Mouse (Mus musculus) hindbrain, embryonic 14.5 days (tissue): ENCODE measurements around the gene Prtg. TPM values are rescaled to one million over a fixed set of nuclear protein-coding genes. Genes with fewer than 3 reads are reported as not detected.

ENCODE experiments used
- ATAC-seq: fragments of 200-750 bp; cut with Nextera tagmentation; 2 replicates; pipeline ENCODE4 v1.8.0; 2017; ENCODE audit warnings: moderate number of reproducible peaks, mild to moderate bottlenecking, moderate TSS enrichment, moderate library complexity; ENCODE audit not compliant: low FRiP score
- DNase-seq: peaks from one replicate; pipeline ENCODE4 v3.0.0-alpha.2; 2015; ENCODE audit warnings: low spot score
- H3K27ac ChIP-seq: fragments of 300-500 bp; sonication (generic); 2 replicates; pipeline ENCODE4 v1.5.1; 2014; ENCODE audit warnings: mild to moderate bottlenecking, moderate library complexity
- H3K27me3 ChIP-seq: fragments of 300-500 bp; sonication (generic); 2 replicates; pipeline ENCODE4 v1.6.1; 2014; ENCODE audit warnings: mild to moderate bottlenecking, low read length, mixed read lengths; ENCODE audit not compliant: control insufficient read depth, insufficient read depth
- H3K36me3 ChIP-seq: fragments of 300-500 bp; sonication (generic); replicated peaks from 2 replicates; pipeline ENCODE4 v1.6.1; 2014; ENCODE audit not compliant: control insufficient read depth, insufficient read depth
- H3K4me1 ChIP-seq: fragments of 300-500 bp; sonication (generic); replicated peaks from 2 replicates; pipeline ENCODE4 v1.6.1; 2014; ENCODE audit warnings: antibody characterized with exemption, low read length, mixed read lengths; ENCODE audit not compliant: control insufficient read depth, insufficient read depth
- H3K4me2 ChIP-seq: fragments of 300-500 bp; sonication (generic); replicated peaks from 2 replicates; pipeline ENCODE4 v1.6.1; 2014; ENCODE audit warnings: mild to moderate bottlenecking, moderate library complexity
- H3K4me3 ChIP-seq: fragments of 300-500 bp; sonication (generic); replicated peaks from 2 replicates; pipeline ENCODE4 v1.5.1; 2014; ENCODE audit warnings: mild to moderate bottlenecking, low read length
- H3K9ac ChIP-seq: fragments of 300-500 bp; sonication (generic); 2 replicates; pipeline ENCODE4 v1.6.1; 2014
- H3K9me3 ChIP-seq: fragments of 300-500 bp; sonication (generic); 2 replicates; pipeline ENCODE4 v1.6.1; 2016; ENCODE audit warnings: low read length; ENCODE audit not compliant: control insufficient read depth
- WGBS: fragments of 180-500 bp; shearing (Covaris S2); extraction: QIAGEN DNeasy Blood & Tissue Kit; methylation state at CpG from one replicate; pipeline ENCODE4 v1.1.7; 2014; 5-methylcytosine and 5-hydroxymethylcytosine counted together
- polyA plus RNA-seq: library from polyadenylated mRNA; unstranded; fragments of >200 nt; fragmentation: Nextera tagmentation; extraction: Ambion mirVana; gene quantifications from 2 replicates; pipeline ENCODE4 v1.2.1, GENCODE M21; 2014

The Prtg gene
- polyA plus RNA-seq, 1 experiment from 2014 or later, result 0.98 TPM

GRCm38 (mm10) chr9:72844496-72844895 lies 37.8 kb downstream of the Prtg start:
- 91% methylated on average over 5 of the region's 5 CpGs for WGBS
- H3K36me3 ChIP-seq, result no peaks in the 10 kb centered on the region

GRCm38 (mm10) chr9:72846160-72846559 lies 39.5 kb downstream of the Prtg start:
- 91% methylated on average over 4 of the region's 4 CpGs for WGBS

More at GRCm38 (mm10) chr9:72844496-72844895, 37.8 kb downstream of the Prtg start:
- H3K27ac ChIP-seq, result no peak overlapping the region
- no peak for DNase-seq
- no peak for ATAC-seq
- H3K4me1 ChIP-seq, result no peaks in the 10 kb centered on the region
- H3K27me3 ChIP-seq, result no peaks in the 10 kb centered on the region
- H3K4me2 ChIP-seq, result no peak overlapping the region
- no peaks in the 10 kb centered on the region for H3K9me3 ChIP-seq
- H3K9ac ChIP-seq, result no peak overlapping the region
- no peak overlapping the region for H3K4me3 ChIP-seq

DNA sequence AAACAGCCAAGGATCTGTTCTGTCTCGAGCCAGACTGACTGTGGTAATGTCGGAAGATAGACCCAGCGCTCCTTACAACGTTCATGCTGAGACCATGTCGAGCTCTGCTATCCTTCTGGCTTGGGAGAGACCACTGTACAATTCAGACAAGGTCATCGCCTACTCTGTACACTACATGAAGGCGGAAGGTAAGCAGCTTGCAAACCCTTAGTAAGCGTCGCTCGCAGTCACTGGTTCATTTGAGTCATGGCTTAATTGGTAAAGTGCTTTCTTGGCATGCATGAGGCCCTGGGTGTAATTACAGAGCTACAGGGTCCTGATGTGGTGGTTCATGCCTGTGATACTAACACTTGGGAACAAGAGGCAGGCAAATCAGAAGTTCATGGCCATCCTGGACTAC lies 44.9 kb downstream of the Prtg start:
- WGBS, result 94% methylated on average over 10 of the region's 10 CpGs
- Histone ChIP-seq H3K9me3 (no peaks in the 10 kb centered on the region), H3K4me3 (no peak overlapping the region), H3K27ac (no peak overlapping the region), H3K36me3 (no peaks in the 10 kb centered on the region), H3K27me3 (no peaks in the 10 kb centered on the region), H3K4me2 (no peak overlapping the region), H3K9ac (no peak overlapping the region), H3K4me1 (0 out of 2 replicates have a peak, but pooled peaks cover 10% of the 10 kb centered on the region)
- ATAC-seq, result no peak
- DNase-seq, result no peak

More at GRCm38 (mm10) chr9:72846160-72846559, 39.5 kb downstream of the Prtg start:
- Histone ChIP-seq H3K9ac (no peak overlapping the region), H3K36me3 (no peaks in the 10 kb centered on the region), H3K9me3 (no peaks in the 10 kb centered on the region), H3K4me2 (no peak overlapping the region), H3K27ac (no peak overlapping the region), H3K27me3 (no peaks in the 10 kb centered on the region), H3K4me3 (no peak overlapping the region), H3K4me1 (no peaks in the 10 kb centered on the region)
- DNase-seq, result no peak
- ATAC-seq, result no peak

DNA sequence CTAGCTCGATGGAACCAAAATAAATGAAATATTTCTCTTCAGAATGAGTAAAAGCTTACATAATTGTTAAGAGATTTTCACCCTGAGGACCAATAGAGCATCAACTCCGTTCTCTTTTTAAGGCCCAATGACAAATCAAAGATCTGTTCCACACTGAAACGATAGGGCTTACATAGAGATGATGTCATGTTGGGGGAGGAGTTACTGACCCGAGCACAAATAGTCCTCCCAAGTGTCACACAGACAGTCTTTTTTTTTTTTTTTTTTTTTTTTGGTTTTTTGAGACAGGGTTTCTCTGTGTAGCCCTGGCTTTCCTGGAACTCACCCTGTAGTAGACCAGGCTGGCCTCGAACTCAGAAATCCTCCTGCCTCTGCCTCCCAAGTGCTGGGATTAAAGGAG lies 45.3 kb downstream of the Prtg start:
- Histone ChIP-seq H3K9me3 (no peaks in the 10 kb centered on the region), H3K27me3 (no peaks in the 10 kb centered on the region), H3K9ac (no peak overlapping the region), H3K4me3 (no peak overlapping the region), H3K36me3 (no peaks in the 10 kb centered on the region), H3K4me2 (no peak overlapping the region), H3K27ac (no peak overlapping the region), H3K4me1 (0 out of 2 replicates have a peak, but pooled peaks cover 10% of the 10 kb centered on the region)
- no peak for DNase-seq
- WGBS, result 93% methylated on average over 5 of the region's 5 CpGs
- no peak for ATAC-seq

DNA sequence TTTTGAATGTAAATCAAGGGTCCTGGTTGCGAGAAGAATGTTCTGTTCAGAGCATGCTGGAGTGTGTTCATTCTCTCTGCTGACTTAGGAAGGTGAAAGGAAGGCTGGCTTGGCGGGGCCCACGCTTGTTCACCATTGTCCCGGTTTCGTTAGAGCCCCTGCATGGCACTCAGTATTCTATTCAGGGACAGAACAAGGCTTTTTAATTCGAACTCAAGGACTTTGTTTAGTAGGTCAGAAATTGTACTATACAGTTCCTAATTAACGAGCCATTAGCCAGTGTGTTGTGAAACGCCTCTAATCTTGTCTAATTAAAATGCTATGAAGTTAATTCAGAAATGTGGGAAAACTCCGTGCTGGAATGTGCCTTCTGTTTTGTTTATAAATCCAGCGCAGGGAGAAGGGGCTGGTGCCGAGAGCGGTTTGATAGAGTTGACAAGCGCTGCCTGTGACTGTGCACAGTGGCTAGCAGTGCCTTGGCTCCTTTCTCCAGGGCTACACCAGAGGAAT lies 47.1 kb downstream of the Prtg start:
- H3K27ac ChIP-seq, result no peak overlapping the region
- no peaks in the 10 kb centered on the region for H3K27me3 ChIP-seq
- no peak overlapping the region for H3K4me3 ChIP-seq
- no peaks in the 10 kb centered on the region for H3K9me3 ChIP-seq
- no peak overlapping the region for H3K9ac ChIP-seq
- WGBS, result 18% methylated on average over 13 of the region's 13 CpGs
- no peaks in the 10 kb centered on the region for H3K36me3 ChIP-seq
- H3K4me1 ChIP-seq, result 0 out of 2 replicates have a peak, but pooled peaks cover 10% of the 10 kb centered on the region
- peak overlapping the region; percentile 17; the same call in 1 of the 2 replicates for H3K4me2 ChIP-seq
- peak; percentile 73; the same call in 1 of the 2 replicates for ATAC-seq
- DNase-seq, result peak; percentile 50

- Histone ChIP-seq H3K4me1 (0 out of 2 replicates have a peak, but pooled peaks cover 10% of the 10 kb centered on the region), H3K36me3 (no peaks in the 10 kb centered on the region), H3K27ac (no peak overlapping the region), H3K4me3 (no peak overlapping the region), H3K9ac (no peak overlapping the region), H3K27me3 (no peaks in the 10 kb centered on the region), H3K9me3 (no peaks in the 10 kb centered on the region), H3K4me2 (no peak overlapping the region)
- ATAC-seq (no peak), DNase-seq (no peak)
- WGBS, result 92% methylated on average over 24 of the region's 24 CpGs
Measured at GRCm38 (mm10) chr9:72856721-72857120, 50.0 kb downstream of the Prtg start.

DNA sequence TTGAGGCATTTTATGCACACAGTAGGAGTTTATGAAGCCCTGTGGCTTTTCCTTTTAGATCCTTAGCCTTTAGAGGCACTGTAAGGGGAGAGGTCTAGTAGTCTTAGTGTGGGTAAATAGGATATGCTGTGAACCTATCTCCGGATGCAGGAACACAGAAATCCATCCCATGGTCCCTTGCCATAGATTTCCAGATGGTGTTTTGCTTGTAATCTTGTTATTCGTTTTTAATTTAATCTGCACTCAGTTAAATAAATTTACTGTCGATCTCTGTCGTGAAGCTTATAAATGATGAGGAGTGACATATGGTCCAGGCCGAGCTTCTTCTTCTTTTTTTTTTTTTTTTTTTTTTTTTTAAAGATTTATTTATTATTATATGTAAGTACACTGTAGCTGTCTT lies 54.1 kb downstream of the Prtg start:
- no peak overlapping the region for H3K27ac ChIP-seq
- no peak overlapping the region for H3K9ac ChIP-seq
- 73% methylated on average over 5 of the region's 5 CpGs for WGBS
- DNase-seq (no peak), ATAC-seq (no peak)
- no peak overlapping the region for H3K4me3 ChIP-seq
- peaks cover 4% of the 10 kb centered on the region; the same call in 1 of the 2 replicates for H3K4me1 ChIP-seq
- H3K4me2 ChIP-seq, result no peak overlapping the region
- H3K36me3 ChIP-seq, result no peaks in the 10 kb centered on the region
- H3K9me3 ChIP-seq, result no peaks in the 10 kb centered on the region
- H3K27me3 ChIP-seq, result no peaks in the 10 kb centered on the region

DNA sequence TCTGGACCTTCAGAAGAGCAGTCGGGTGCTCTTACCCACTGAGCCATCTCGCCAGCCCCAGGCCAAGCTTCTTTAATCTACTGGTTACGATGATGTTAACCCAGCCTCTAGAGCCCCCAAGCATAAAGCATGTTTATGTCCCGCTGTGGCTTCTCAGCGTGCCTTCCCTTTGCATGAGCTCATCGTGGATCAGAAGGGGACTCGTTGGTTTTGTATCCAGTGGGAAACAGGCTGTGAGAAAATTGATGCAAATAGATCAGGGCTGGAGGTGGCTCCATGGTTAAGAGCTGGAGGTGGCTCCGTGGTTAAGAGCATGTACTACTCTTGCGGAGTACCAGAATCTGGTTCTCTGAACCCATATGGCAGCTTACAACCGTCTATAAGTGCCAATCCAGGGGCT lies 54.6 kb downstream of the Prtg start:
- WGBS, result 86% methylated on average over 10 of the region's 10 CpGs
- no peak for ATAC-seq

GRCm38 (mm10) chr9:72862186-72862585 lies 55.5 kb downstream of the Prtg start:
- Histone ChIP-seq H3K27me3 (no peaks in the 10 kb centered on the region), H3K9ac (no peak overlapping the region), H3K4me1 (peaks cover 4% of the 10 kb centered on the region; the same call in 1 of the 2 replicates), H3K27ac (no peak overlapping the region), H3K36me3 (no peaks in the 10 kb centered on the region), H3K9me3 (no peaks in the 10 kb centered on the region), H3K4me2 (no peak overlapping the region), H3K4me3 (no peak overlapping the region)
- no peak for DNase-seq
- no peak for ATAC-seq
- WGBS, result 84% methylated on average over 11 of the region's 11 CpGs

More for the DNA sequence above, 54.6 kb downstream of the Prtg start:
- no peak overlapping the region for H3K9ac ChIP-seq
- H3K4me3 ChIP-seq, result no peak overlapping the region
- H3K4me1 ChIP-seq, result peaks cover 4% of the 10 kb centered on the region; the same call in 1 of the 2 replicates
- H3K27me3 ChIP-seq, result no peaks in the 10 kb centered on the region
- H3K36me3 ChIP-seq, result no peaks in the 10 kb centered on the region
- no peaks in the 10 kb centered on the region for H3K9me3 ChIP-seq
- DNase-seq, result no peak
- no peak overlapping the region for H3K27ac ChIP-seq
- H3K4me2 ChIP-seq, result no peak overlapping the region

- no peak overlapping the region for H3K27ac ChIP-seq
- H3K4me2 ChIP-seq, result no peak overlapping the region
- H3K9ac ChIP-seq, result no peak overlapping the region
- H3K4me3 ChIP-seq, result no peak overlapping the region
- H3K9me3 ChIP-seq, result no peaks in the 10 kb centered on the region
- H3K27me3 ChIP-seq, result no peaks in the 10 kb centered on the region
- no peak for ATAC-seq
- WGBS, result 97% methylated on average over 4 of the region's 4 CpGs
- H3K36me3 ChIP-seq, result no peaks in the 10 kb centered on the region
- peaks cover 4% of the 10 kb centered on the region; the same call in 1 of the 2 replicates for H3K4me1 ChIP-seq
- DNase-seq, result no peak
Measured at GRCm38 (mm10) chr9:72862955-72863354, 56.3 kb downstream of the Prtg start.
